Mouse (Mus musculus): ENCODE measurements at regions not wholly inside any gene's neighbourhood (a gene's known extent, or its start where the extent isn't known, plus 50 kb on each side); places are given as distances from the start of the nearest gene placed in this dataset.

- no peak for TF ChIP-seq CTCF (IDR thresholded peaks at IDR 0.05; ENCODE audit: low read depth)
- no peak overlapping the region for H3K27ac ChIP-seq
- 76% methylated on average over 5 of the region's 5 CpGs for WGBS
- H3K4me1 ChIP-seq (replicated peaks; ENCODE audit: insufficient read depth, low read length), result peaks cover 3% of the 10 kb centered on the region; the same call in 1 of the 2 replicates
- H3K9ac ChIP-seq (ENCODE audit: low read depth, low read length), result no peak overlapping the region
- no peaks in the 10 kb centered on the region for H3K27me3 ChIP-seq (ENCODE audit: insufficient read depth, low read length)
- H3K9me3 ChIP-seq (replicated peaks; ENCODE audit: low read length), result no peaks in the 10 kb centered on the region
- H3K36me3 ChIP-seq (ENCODE audit: insufficient read depth, low read length), result no peaks in the 10 kb centered on the region
- H3K4me2 ChIP-seq (ENCODE audit: low read length), result no peak overlapping the region
- ATAC-seq (replicated peaks; ENCODE audit: low FRiP score, low read depth), result no peak
- no peak for DNase-seq (ENCODE audit: low spot score)
- H3K4me3 ChIP-seq (replicated peaks; ENCODE audit: low read depth, low read length), result no peak overlapping the region
Observed at GRCm38 (mm10) chr8:115537761-115538160, 169.8 kb downstream of the Maf start.

- Histone ChIP-seq H3K4me3 (replicated peaks; ENCODE audit: low read depth, low read length) (no peak overlapping the region; the same call in 1 of the 2 replicates), H3K4me2 (ENCODE audit: low read length) (peak overlapping the region; percentile 43), H3K9me3 (replicated peaks; ENCODE audit: low read length) (no peaks in the 10 kb centered on the region), H3K27ac (no peak overlapping the region), H3K27me3 (ENCODE audit: insufficient read depth, low read length) (no peaks in the 10 kb centered on the region), H3K4me1 (replicated peaks; ENCODE audit: insufficient read depth, low read length) (peaks cover 3% of the 10 kb centered on the region; the same call in 1 of the 2 replicates), H3K36me3 (ENCODE audit: insufficient read depth, low read length) (no peaks in the 10 kb centered on the region), H3K9ac (ENCODE audit: low read depth, low read length) (0 out of 2 replicates have a peak overlapping the region, but pooled peaks have one; percentile 27)
- WGBS, result 23% methylated on average over 19 of the region's 19 CpGs
- DNase-seq (ENCODE audit: low spot score) (peak; percentile 66), ATAC-seq (replicated peaks; ENCODE audit: low FRiP score, low read depth) (0 out of 2 replicates have a peak, but pooled peaks have one; percentile 29)
- no peak for TF ChIP-seq CTCF (IDR thresholded peaks at IDR 0.05; ENCODE audit: low read depth)
Observed at GRCm38 (mm10) chr8:115536554-115537346, 170.8 kb downstream of the Maf start.

- H3K9ac ChIP-seq (ENCODE audit: low read depth, low read length), result no peak overlapping the region
- peaks cover 3% of the 10 kb centered on the region; the same call in 1 of the 2 replicates for H3K4me1 ChIP-seq (replicated peaks; ENCODE audit: insufficient read depth, low read length)
- ATAC-seq (replicated peaks; ENCODE audit: low FRiP score, low read depth) (no peak; the same call in 1 of the 2 replicates), DNase-seq (ENCODE audit: low spot score) (no peak)
- H3K4me3 ChIP-seq (replicated peaks; ENCODE audit: low read depth, low read length), result no peak overlapping the region
- no peaks in the 10 kb centered on the region for H3K9me3 ChIP-seq (replicated peaks; ENCODE audit: low read length)
- no peak overlapping the region for H3K4me2 ChIP-seq (ENCODE audit: low read length)
- no peaks in the 10 kb centered on the region for H3K27me3 ChIP-seq (ENCODE audit: insufficient read depth, low read length)
- no peak overlapping the region for H3K27ac ChIP-seq
- no peak for TF ChIP-seq CTCF (IDR thresholded peaks at IDR 0.05; ENCODE audit: low read depth)
- H3K36me3 ChIP-seq (ENCODE audit: insufficient read depth, low read length), result no peaks in the 10 kb centered on the region
- 70% methylated on average over 8 of the region's 8 CpGs for WGBS
Observed at GRCm38 (mm10) chr8:115536001-115536400, 171.6 kb downstream of the Maf start.

- H3K4me1 ChIP-seq (replicated peaks; ENCODE audit: insufficient read depth, low read length), result peaks cover 8% of the 10 kb centered on the region
- no peak overlapping the region for H3K27ac ChIP-seq
- no peaks in the 10 kb centered on the region for H3K27me3 ChIP-seq (ENCODE audit: insufficient read depth, low read length)
- DNase-seq (ENCODE audit: low spot score) (peak; percentile 47), ATAC-seq (replicated peaks; ENCODE audit: low FRiP score, low read depth) (no peak)
- no peak overlapping the region for H3K9ac ChIP-seq (ENCODE audit: low read depth, low read length)
- no peaks in the 10 kb centered on the region for H3K9me3 ChIP-seq (replicated peaks; ENCODE audit: low read length)
- no peak for TF ChIP-seq CTCF (IDR thresholded peaks at IDR 0.05; ENCODE audit: low read depth)
- no peak overlapping the region for H3K4me2 ChIP-seq (ENCODE audit: low read length)
- no peak overlapping the region for H3K4me3 ChIP-seq (replicated peaks; ENCODE audit: low read depth, low read length)
- H3K36me3 ChIP-seq (ENCODE audit: insufficient read depth, low read length), result no peaks in the 10 kb centered on the region
- 45% methylated on average over 2 of the region's 2 CpGs for WGBS
Observed at GRCm38 (mm10) chr8:115534030-115534429, 173.6 kb downstream of the Maf start.

GRCm38 (mm10) chr8:115531343-115531742, 176.3 kb downstream of the Maf start:
- no peak for DNase-seq (ENCODE audit: low spot score)
- ATAC-seq (replicated peaks; ENCODE audit: low FRiP score, low read depth), result no peak

GRCm38 (mm10) chr8:115529568-115530342, 177.8 kb downstream of the Maf start:
- Histone ChIP-seq H3K4me1 (replicated peaks; ENCODE audit: insufficient read depth, low read length) (peaks cover 5% of the 10 kb centered on the region; the same call in 1 of the 2 replicates), H3K9me3 (replicated peaks; ENCODE audit: low read length) (no peaks in the 10 kb centered on the region), H3K27ac (0 out of 2 replicates have a peak overlapping the region, but pooled peaks have one; percentile 8), H3K27me3 (ENCODE audit: insufficient read depth, low read length) (no peaks in the 10 kb centered on the region), H3K4me3 (replicated peaks; ENCODE audit: low read depth, low read length) (no peak overlapping the region), H3K9ac (ENCODE audit: low read depth, low read length) (no peak overlapping the region), H3K4me2 (ENCODE audit: low read length) (peak overlapping the region; percentile 27), H3K36me3 (ENCODE audit: insufficient read depth, low read length) (no peaks in the 10 kb centered on the region)
- TF ChIP-seq CTCF (IDR thresholded peaks at IDR 0.05; ENCODE audit: low read depth), result no peak
- ATAC-seq (replicated peaks; ENCODE audit: low FRiP score, low read depth) (no peak), DNase-seq (ENCODE audit: low spot score) (peak; percentile 67)
- WGBS, result 14% methylated on average over 14 of the region's 14 CpGs

More at GRCm38 (mm10) chr8:115531343-115531742, 176.3 kb downstream of the Maf start:
- Histone ChIP-seq H3K27me3 (ENCODE audit: insufficient read depth, low read length) (no peaks in the 10 kb centered on the region), H3K4me3 (replicated peaks; ENCODE audit: low read depth, low read length) (no peak overlapping the region), H3K27ac (no peak overlapping the region), H3K4me1 (replicated peaks; ENCODE audit: insufficient read depth, low read length) (peaks cover 5% of the 10 kb centered on the region), H3K4me2 (ENCODE audit: low read length) (no peak overlapping the region), H3K36me3 (ENCODE audit: insufficient read depth, low read length) (no peaks in the 10 kb centered on the region), H3K9me3 (replicated peaks; ENCODE audit: low read length) (no peaks in the 10 kb centered on the region), H3K9ac (ENCODE audit: low read depth, low read length) (no peak overlapping the region)
- WGBS, result 91% methylated on average over 6 of the region's 6 CpGs
- TF ChIP-seq CTCF (IDR thresholded peaks at IDR 0.05; ENCODE audit: low read depth), result no peak
